In genomic region chr5:24598570-24599006, GRCm38 (mm10) we compare ENCODE assay signal across 9 mouse cellular contexts. TPM values are rescaled to one million over a fixed set of nuclear protein-coding genes. Genes with fewer than 3 reads are reported as not detected.
DNase-seq lines count a peak whose midpoint lies in the region; ATAC-seq and TF ChIP-seq lines count a peak whose summit lies in the region.
"Had no signal": no experiment of that assay in that cellular context is flagged by ENCODE, and none has a peak within 500 bp of the region (broad histone marks: within the 10 kb centered on the region; RNA-seq: fewer than 3 reads in every experiment).

No protein-coding gene starts in this region.

- WGBS in heart, adult 2 months = 2% methylated on average over 37 of the region's 41 CpGs

- DNase-seq in A20 (ENCODE audit: low read depth, low spot score) (peak; percentile 82), G1E (ENCODE audit: low spot score) (peak; percentile 32)
- peak; percentile 66 for DNase-seq in embryo, embryonic 10 days (ENCODE audit: low spot score)
- peak; percentile 76 to 81 for DNase-seq in heart, adult 2 months
- peak; percentile 47 for DNase-seq in kidney, adult 9 months
- DNase-seq in lung, postnatal 10 days = peak; percentile 76
- peak; percentile 76 for DNase-seq in retina, postnatal 1 day
- no peak for DNase-seq in c-Kit-positive CD71-positive TER-119-positive erythroid progenitor cells, embryonic 14.5 days (ENCODE audit: low spot score)

- H3K9ac ChIP-seq in heart, adult 2 months (ENCODE audit: low read depth, low read length) = peak overlapping the region; percentile 57

- no peak for ATAC-seq in G1E (ENCODE audit: extremely low read depth, insufficient number of reproducible peaks, low FRiP score, poor library complexity, severe bottlenecking)

- H3K79me2 ChIP-seq in heart, adult 2 months (replicated peaks; ENCODE audit: control insufficient read depth, insufficient read depth, low read length) = no peaks in the 10 kb centered on the region

- no peak for TF ChIP-seq CTCF in G1E (IDR thresholded peaks at IDR 0.05; ENCODE audit: low read depth, low read length)
- peak; percentile 79 for TF ChIP-seq CTCF in heart, adult 2 months (IDR thresholded peaks at IDR 0.05)

- TF ChIP-seq EP300 in heart, adult 2 months (IDR thresholded peaks at IDR 0.05; ENCODE audit: insufficient read depth, low read depth, low read length) = no peak

- H3K27me3 ChIP-seq in G1E (ENCODE audit: insufficient read depth, low read length) = peaks cover 57% of the 10 kb centered on the region
- H3K27me3 ChIP-seq in heart, adult 2 months (ENCODE audit: control insufficient read depth, insufficient read depth, low read length) = no peaks in the 10 kb centered on the region

- no peak overlapping the region for H3K27ac ChIP-seq in heart, adult 2 months

- intact Hi-C loops in heart, adult 2 months (cut with DNase I) = no loop called here

- TF ChIP-seq POLR2A in heart, adult 2 months (IDR thresholded peaks at IDR 0.05; ENCODE audit: insufficient read depth, low read depth, low read length) = no peak

- H3K9me3 ChIP-seq in G1E (replicated peaks) = no peaks in the 10 kb centered on the region

- H3K4me3 ChIP-seq in G1E (ENCODE audit: low read depth, low read length) = peak overlapping the region; percentile 22; the same call in 1 of the 2 replicates
- peak overlapping the region; percentile 40 for H3K4me3 ChIP-seq in heart, adult 2 months

- peaks cover 20% of the 10 kb centered on the region for H3K4me1 ChIP-seq in G1E (ENCODE audit: insufficient read depth, low read depth, low read length)
- peaks cover 13% of the 10 kb centered on the region for H3K4me1 ChIP-seq in heart, adult 2 months (ENCODE audit: control insufficient read depth, insufficient read depth, low read length)

- H3K36me3 ChIP-seq in G1E (replicated peaks) = peaks cover 21% of the 10 kb centered on the region
- H3K36me3 ChIP-seq in heart, adult 2 months (ENCODE audit: control insufficient read depth, insufficient read depth, low read length) = no peaks in the 10 kb centered on the region

RNA-seq across cellular contexts. Expression of gene Chpf2, which starts 12.0 kb away (rescaled TPM):
- total RNA-seq in G1E (2014; fragmentation: Nextera tagmentation) (5.9 and 15.8 TPM in 2 replicates), G1E (2017) (7.3 and 14.9 TPM in 2 replicates)
- 19.9 and 28.5 TPM in 2 replicates for polyA plus RNA-seq in G1E (2012)
- 1 to 10 TPM; 7.5 to 9.0 TPM for total RNA-seq in heart, adult 2 months (2021)
- polyA plus RNA-seq in heart, adult 2 months (2012; rRNA removed) = 9.9 and 12.3 TPM in 2 replicates

RNA-seq across cellular contexts. Expression of gene Abcf2, which starts 21.3 kb away (rescaled TPM):
- total RNA-seq in G1E (2014; fragmentation: Nextera tagmentation) = 54.2 and 58.8 TPM in 2 replicates
- total RNA-seq in G1E (2017) = 89.5 and 94.6 TPM in 2 replicates
- polyA plus RNA-seq in G1E (2012) = 68.5 and 81.4 TPM in 2 replicates
- 10 to 100 TPM; 52.5 to 55.8 TPM for total RNA-seq in heart, adult 2 months (2021)
- polyA plus RNA-seq in heart, adult 2 months (2012; rRNA removed) = 43.3 and 57.2 TPM in 2 replicates

RNA-seq across cellular contexts. Expression of gene Smarcd3, which starts 25.6 kb away (rescaled TPM):
- total RNA-seq in G1E (2014; fragmentation: Nextera tagmentation) (not detected in 2 replicates), G1E (2017) (0.06 and 0.22 TPM in 2 replicates)
- polyA plus RNA-seq in G1E (2012) = 0.12 TPM in 1 of 2 replicates, not detected in the other
- total RNA-seq in heart, adult 2 months (2021) = 10 to 100 TPM; 58.7 to 61.8 TPM
- 60.2 and 61.0 TPM in 2 replicates for polyA plus RNA-seq in heart, adult 2 months (2012; rRNA removed)

RNA-seq across cellular contexts. Expression of gene 4931409K22Rik, which starts 42.0 kb away (rescaled TPM):
- not detected in 2 replicates for total RNA-seq in G1E (2014; fragmentation: Nextera tagmentation)
- total RNA-seq in G1E (2017) = 0.06 TPM in 1 of 2 replicates, not detected in the other
- polyA plus RNA-seq in G1E (2012) = not detected in 2 replicates
- total RNA-seq in heart, adult 2 months (2021) = not detected
- 0.06 TPM in 1 of 2 replicates, not detected in the other for polyA plus RNA-seq in heart, adult 2 months (2012; rRNA removed)
- total RNA-seq: hematopoietic stem cell, adult 5-6 weeks had no signal

RNA-seq across cellular contexts. Expression of gene Asb10, which starts 57.8 kb away (rescaled TPM):
- total RNA-seq in G1E (2014; fragmentation: Nextera tagmentation) = not detected in 2 replicates
- not detected in 2 replicates for total RNA-seq in G1E (2017)
- 0.04 TPM in 1 of 2 replicates, not detected in the other for polyA plus RNA-seq in G1E (2012)
- total RNA-seq in heart, adult 2 months (2021) = 10 to 100 TPM; 80.8 to 93.5 TPM
- polyA plus RNA-seq in heart, adult 2 months (2012; rRNA removed) = 138 and 163 TPM in 2 replicates
- total RNA-seq: hematopoietic stem cell, adult 5-6 weeks had no signal

Comparison
In these comparisons a context has a peak if more than half of its experiments do, and no peak if none do; other contexts are left out.
1. RNA of gene Smarcd3, which starts 25.6 kb away (total RNA-seq): 58.7 to 61.8 TPM in heart, adult 2 months; 0.06 to 0.22 TPM in G1E; every median in the first group is over 10 times any median in the second.